Mouse (Mus musculus): ENCODE measurements around the gene Inpp5a.
A peak's percentile ranks its signal among the peaks of the same experiment; 100 is the strongest.

Inpp5a gene

GRCm38 (mm10) chr7:139445621-139446020 lies 56.7 kb downstream of the Inpp5a start:
- DNase-seq = no peak

- no peak for DNase-seq
Observed at GRCm38 (mm10) chr7:139447381-139447780, 58.5 kb downstream of the Inpp5a start.

- peak in 1 of 2 experiments; percentile 34 for DNase-seq
Observed at GRCm38 (mm10) chr7:139450186-139450998, 61.5 kb downstream of the Inpp5a start.

GRCm38 (mm10) chr7:139451711-139452110 lies 62.8 kb downstream of the Inpp5a start:
- DNase-seq = peak in 1 of 2 experiments; percentile 42

- no peak for DNase-seq
Observed at GRCm38 (mm10) chr7:139452199-139452598, 63.3 kb downstream of the Inpp5a start.

- DNase-seq = no peak
Observed at GRCm38 (mm10) chr7:139453198-139453597, 64.3 kb downstream of the Inpp5a start.

GRCm38 (mm10) chr7:139454285-139454684 lies 65.4 kb downstream of the Inpp5a start:
- DNase-seq = no peak

GRCm38 (mm10) chr7:139456759-139457158 lies 67.8 kb downstream of the Inpp5a start:
- DNase-seq = no peak

GRCm38 (mm10) chr7:139461344-139461743 lies 72.4 kb downstream of the Inpp5a start:
- DNase-seq = no peak

GRCm38 (mm10) chr7:139462142-139462541 lies 73.2 kb downstream of the Inpp5a start:
- no peak for DNase-seq

GRCm38 (mm10) chr7:139465538-139465937 lies 76.6 kb downstream of the Inpp5a start:
- DNase-seq = no peak

GRCm38 (mm10) chr7:139466484-139467176 lies 77.7 kb downstream of the Inpp5a start:
- no peak for DNase-seq

- DNase-seq = peak in 1 of 2 experiments; percentile 33
Observed at GRCm38 (mm10) chr7:139467177-139467895, 78.4 kb downstream of the Inpp5a start.

GRCm38 (mm10) chr7:139467896-139468279 lies 79.0 kb downstream of the Inpp5a start:
- DNase-seq = peak; percentile 53 to 68

- no peak for DNase-seq
Observed at GRCm38 (mm10) chr7:139468440-139468839, 79.5 kb downstream of the Inpp5a start.

GRCm38 (mm10) chr7:139469457-139469856 lies 80.5 kb downstream of the Inpp5a start:
- DNase-seq = peak in 1 of 2 experiments; percentile 36

GRCm38 (mm10) chr7:139470481-139470880 lies 81.6 kb downstream of the Inpp5a start:
- no peak for DNase-seq

GRCm38 (mm10) chr7:139472052-139472451 lies 83.1 kb downstream of the Inpp5a start:
- DNase-seq = no peak

- DNase-seq = peak; percentile 81 to 86
Observed at GRCm38 (mm10) chr7:139472865-139473549, 84.1 kb downstream of the Inpp5a start.

GRCm38 (mm10) chr7:139475896-139476295 lies 87.0 kb downstream of the Inpp5a start:
- DNase-seq = peak; percentile 59 to 61

- no peak for DNase-seq
Observed at GRCm38 (mm10) chr7:139476700-139477099, 87.8 kb downstream of the Inpp5a start.

- DNase-seq = no peak
Observed at GRCm38 (mm10) chr7:139477748-139478147, 88.8 kb downstream of the Inpp5a start.

GRCm38 (mm10) chr7:139479077-139479476 lies 90.2 kb downstream of the Inpp5a start:
- DNase-seq = no peak
